Mouse (Mus musculus): ENCODE measurements around the gene Gm6899. TPM values are rescaled to one million over a fixed set of nuclear protein-coding genes. Genes with fewer than 3 reads are reported as not detected.

The Gm6899 gene
- total and polyA plus RNA-seq, 3 experiments = 0.60 TPM; not detected in 2

DNA sequence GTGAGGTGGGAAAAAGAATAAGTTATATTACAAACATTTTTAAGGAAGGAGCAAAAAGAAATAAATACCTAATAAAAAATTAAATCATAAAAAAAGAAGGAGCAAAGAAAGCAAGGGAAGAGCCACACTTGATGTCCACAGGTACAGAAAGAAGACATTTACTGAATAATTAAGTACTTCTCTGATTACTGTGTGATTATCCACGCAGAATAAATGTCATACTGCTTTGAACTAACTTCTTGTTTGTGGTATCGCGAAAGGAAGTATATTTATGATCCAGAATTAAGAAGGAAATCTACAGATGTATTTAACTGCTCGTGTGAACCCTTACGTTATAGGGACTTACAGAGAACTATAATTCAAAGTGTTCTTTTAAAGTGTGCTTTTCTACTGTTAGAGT, 29.7 kb downstream of the Gm6899 start:
- Histone ChIP-seq H3K4me3 (replicated peaks in 1 of 3; ENCODE audit: low read depth in 2 of 3, low read length in 2 of 3, poor library complexity in 1 of 3) (no peak overlapping the region), H3K9me3 (replicated peaks; ENCODE audit: low read length) (no peaks in the 10 kb centered on the region)

DNA sequence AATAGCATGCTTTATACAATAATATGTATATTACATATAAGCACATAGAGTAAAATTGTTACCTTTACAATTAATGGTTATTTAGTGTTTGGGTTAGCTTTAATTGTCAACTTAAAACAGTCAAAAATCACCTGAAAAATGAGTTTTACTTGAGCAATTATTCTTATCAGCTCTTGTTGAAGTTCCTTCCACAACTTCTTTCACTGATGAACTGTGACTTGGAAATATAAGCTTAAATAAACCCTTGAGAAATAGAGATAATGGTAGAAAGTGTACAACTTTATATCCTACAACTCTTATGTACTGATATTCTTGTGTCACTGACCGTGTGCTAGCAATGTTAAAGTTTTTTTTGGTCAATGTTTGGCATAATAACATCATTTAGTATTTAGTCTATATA, 43.2 kb downstream of the Gm6899 start:
- no peaks in the 10 kb centered on the region for H3K9me3 ChIP-seq (replicated peaks; ENCODE audit: low read length)
- dilution Hi-C loops (cut with MboI; ENCODE audit: extremely low pct_ligation_motif_present, extremely low pct_unique_long_range_greater_than_20kb, low sequenced_read_pairs) (no loop called here), in situ Hi-C loops (cut with MboI; ENCODE audit: low pct_ligation_motif_present, low pct_unique_long_range_greater_than_20kb, low sequenced_read_pairs) (loop anchor here (5.0 kb wide), 1 partner anchor 39 kb away; no protein-coding TSS in a partner anchor)
- H3K79me2 ChIP-seq (replicated peaks; ENCODE audit: control insufficient read depth, extremely low read depth, insufficient read depth, poor library complexity, severe bottlenecking) = no peaks in the 10 kb centered on the region
- no peak overlapping the region for H3K9ac ChIP-seq (ENCODE audit: insufficient read depth, low read depth)
- no peaks in the 10 kb centered on the region for H3K27me3 ChIP-seq (replicated peaks)
- H3K4me3 ChIP-seq (replicated peaks in 1 of 3; ENCODE audit: low read depth in 2 of 3, low read length in 2 of 3, poor library complexity in 1 of 3) = no peak overlapping the region
- peaks cover 6 to 39% of the 10 kb centered on the region in 2 experiments for H3K4me1 ChIP-seq (ENCODE audit: control insufficient read depth in 1 of 2, insufficient read depth in 2 of 2)
- no peak overlapping the region for H3K27ac ChIP-seq (ENCODE audit: insufficient read depth, low read depth)
- no peaks in the 10 kb centered on the region for H3K36me3 ChIP-seq (replicated peaks in 1 of 2; ENCODE audit: control insufficient read depth in 1 of 2, insufficient read depth in 1 of 2, low read length in 1 of 2)
- no peak overlapping the region for H3K4me2 ChIP-seq (ENCODE audit: insufficient read depth, low read depth, poor library complexity, severe bottlenecking)
- TF ChIP-seq MAX (IDR thresholded peaks at IDR 0.05; ENCODE audit: low read length) = no peak
- TF ChIP-seq ETS1 (conservative IDR thresholded peaks at IDR 0.05; ENCODE audit: low read depth, low read length) = no peak
- TF ChIP-seq MYC (IDR thresholded peaks at IDR 0.05; ENCODE audit: low read depth, low read length) = no peak
- no peak for TF ChIP-seq IRF4 (IDR thresholded peaks at IDR 0.05; ENCODE audit: low read depth, low read length)
- no peak for TF ChIP-seq MEF2A (IDR thresholded peaks at IDR 0.05; ENCODE audit: borderline replicate concordance, low read depth, low read length)
- no peak for TF ChIP-seq TBP (conservative IDR thresholded peaks at IDR 0.05; ENCODE audit: low read depth, low read length)
- TF ChIP-seq SIN3A (IDR thresholded peaks at IDR 0.05; ENCODE audit: low read length) = no peak
- no peak for TF ChIP-seq MAFK (IDR thresholded peaks at IDR 0.05; ENCODE audit: insufficient replicate concordance, low read length)
- TF ChIP-seq CTCF (conservative IDR thresholded peaks at IDR 0.05 in 1 of 2, IDR thresholded peaks at IDR 0.05 in 1 of 2; ENCODE audit: low read depth in 2 of 2, low read length in 2 of 2) = no peak
- no peak for TF ChIP-seq ZMIZ1 (IDR thresholded peaks at IDR 0.05; ENCODE audit: low read depth, low read length)
- TF ChIP-seq USF2 (conservative IDR thresholded peaks at IDR 0.05; ENCODE audit: low read depth, low read length) = no peak
- TF ChIP-seq RCOR1 (conservative IDR thresholded peaks at IDR 0.05; ENCODE audit: low read depth, low read length) = no peak
- TF ChIP-seq RAD21 (IDR thresholded peaks at IDR 0.05; ENCODE audit: low read depth, low read length) = no peak
- no peak for TF ChIP-seq E2F4 (IDR thresholded peaks at IDR 0.05; ENCODE audit: insufficient replicate concordance, low read depth, low read length)
- TF ChIP-seq GABPA (IDR thresholded peaks at IDR 0.05; ENCODE audit: insufficient replicate concordance, low read depth, low read length) = no peak
- TF ChIP-seq ZKSCAN1 (IDR thresholded peaks at IDR 0.05; ENCODE audit: borderline replicate concordance, low read depth, low read length) = no peak
- TF ChIP-seq KAT2A (IDR thresholded peaks at IDR 0.05; ENCODE audit: insufficient replicate concordance, low read length) = no peak
- no peak for TF ChIP-seq SMC3 (IDR thresholded peaks at IDR 0.05; ENCODE audit: low read depth, low read length)
- no peak for DNase-seq (ENCODE audit: extremely low read depth)

More for the DNA sequence above, 29.7 kb downstream of the Gm6899 start:
- no peaks in the 10 kb centered on the region for H3K79me2 ChIP-seq (replicated peaks; ENCODE audit: control insufficient read depth, extremely low read depth, insufficient read depth, poor library complexity, severe bottlenecking)
- in situ Hi-C loops (cut with MboI; ENCODE audit: low pct_ligation_motif_present, low pct_unique_long_range_greater_than_20kb, low sequenced_read_pairs) = no loop called here
- dilution Hi-C loops (cut with MboI; ENCODE audit: extremely low pct_ligation_motif_present, extremely low pct_unique_long_range_greater_than_20kb, low sequenced_read_pairs) = no loop called here
- no peak for TF ChIP-seq NRF1 (IDR thresholded peaks at IDR 0.05; ENCODE audit: low read depth, low read length)
- no peak for TF ChIP-seq EP300 (IDR thresholded peaks at IDR 0.05; ENCODE audit: low read length)
- no peak for TF ChIP-seq MAX (IDR thresholded peaks at IDR 0.05; ENCODE audit: low read length)
- TF ChIP-seq SMC3 (IDR thresholded peaks at IDR 0.05; ENCODE audit: low read depth, low read length) = no peak
- TF ChIP-seq MYC (IDR thresholded peaks at IDR 0.05; ENCODE audit: low read depth, low read length) = no peak
- TF ChIP-seq CTCF (conservative IDR thresholded peaks at IDR 0.05 in 1 of 2, IDR thresholded peaks at IDR 0.05 in 1 of 2; ENCODE audit: low read depth in 2 of 2, low read length in 2 of 2) = no peak
- TF ChIP-seq CHD2 (IDR thresholded peaks at IDR 0.05; ENCODE audit: low read length) = no peak
- no peak for TF ChIP-seq E2F4 (IDR thresholded peaks at IDR 0.05; ENCODE audit: insufficient replicate concordance, low read depth, low read length)
- no peak for TF ChIP-seq KAT2A (IDR thresholded peaks at IDR 0.05; ENCODE audit: insufficient replicate concordance, low read length)
- TF ChIP-seq JUN (IDR thresholded peaks at IDR 0.05; ENCODE audit: insufficient read depth, low read depth, low read length) = no peak
- TF ChIP-seq GABPA (IDR thresholded peaks at IDR 0.05; ENCODE audit: insufficient replicate concordance, low read depth, low read length) = no peak
- TF ChIP-seq IRF4 (IDR thresholded peaks at IDR 0.05; ENCODE audit: low read depth, low read length) = no peak
- no peak for TF ChIP-seq NELFE (IDR thresholded peaks at IDR 0.05; ENCODE audit: low read depth, low read length)
- no peak for TF ChIP-seq ZNF384 (IDR thresholded peaks at IDR 0.05; ENCODE audit: low read depth, low read length)
- TF ChIP-seq ZKSCAN1 (IDR thresholded peaks at IDR 0.05; ENCODE audit: borderline replicate concordance, low read depth, low read length) = no peak
- no peak for TF ChIP-seq MAFK (IDR thresholded peaks at IDR 0.05; ENCODE audit: insufficient replicate concordance, low read length)
- H3K36me3 ChIP-seq (replicated peaks in 1 of 2; ENCODE audit: control insufficient read depth in 1 of 2, insufficient read depth in 1 of 2, low read length in 1 of 2) = no peaks in the 10 kb centered on the region
- no peaks in the 10 kb centered on the region for H3K4me1 ChIP-seq (ENCODE audit: control insufficient read depth in 1 of 2, insufficient read depth in 2 of 2)
- DNase-seq (ENCODE audit: extremely low read depth) = no peak
- no peak overlapping the region for H3K27ac ChIP-seq (ENCODE audit: insufficient read depth, low read depth)
- no peak overlapping the region for H3K4me2 ChIP-seq (ENCODE audit: insufficient read depth, low read depth, poor library complexity, severe bottlenecking)
- no peak overlapping the region for H3K9ac ChIP-seq (ENCODE audit: insufficient read depth, low read depth)
- H3K27me3 ChIP-seq (replicated peaks) = no peaks in the 10 kb centered on the region
